Mouse (Mus musculus) natural killer cell, adult 2 months (primary cell): ENCODE measurements around the gene Gm47189.
A peak's percentile ranks its signal among the peaks of the same experiment; 100 is the strongest.
"Not testable (repeated sequence)": the region's sequence is repeated elsewhere in the genome, so short reads cannot be mapped to it uniquely, and the experiment has no call there.

ENCODE experiments used
- DNase-seq, 2 experiments: peaks; one replicate each; pipeline ENCODE4 v3.0.0; 2022; ENCODE audit warnings: low spot score in 2 of 2

Gene Gm47189

DNA sequence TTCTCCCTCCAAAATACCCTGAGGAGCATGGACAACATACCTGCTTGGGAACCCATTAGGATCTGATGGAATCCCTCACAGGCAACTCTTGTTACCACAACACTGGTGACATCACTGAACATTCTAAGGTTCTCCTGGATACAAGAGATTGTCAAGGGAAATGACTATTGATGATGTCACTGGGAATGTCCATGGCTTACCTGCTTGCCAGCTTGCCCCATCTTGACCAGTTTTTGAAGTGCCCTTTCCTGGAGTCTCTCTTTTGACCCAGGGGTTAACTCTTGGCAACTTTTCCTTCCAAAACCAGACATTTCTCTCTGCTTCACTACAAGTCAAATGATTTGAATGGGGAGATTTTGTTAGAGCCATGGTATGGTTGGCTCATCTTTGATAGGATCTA is at the start of gene Gm47189:
TSS of gene Gm47189 (minus strand) at position 101 of the 400 bp plus-strand sequence.
- DNase-seq: not testable (repeated sequence)

- DNase-seq: peak; percentile 0 to 1
These were observed 16.3 kb downstream of the Gm47189 start for GRCm38 (mm10) chr14:41755931-41756330.

- not testable (repeated sequence) for DNase-seq
These were observed 21.7 kb downstream of the Gm47189 start, which contains the start of gene Gm7929 for GRCm38 (mm10) chr14:41750514-41750913. TSS of gene Gm7929 (minus strand) at chr14:41750614.

DNA sequence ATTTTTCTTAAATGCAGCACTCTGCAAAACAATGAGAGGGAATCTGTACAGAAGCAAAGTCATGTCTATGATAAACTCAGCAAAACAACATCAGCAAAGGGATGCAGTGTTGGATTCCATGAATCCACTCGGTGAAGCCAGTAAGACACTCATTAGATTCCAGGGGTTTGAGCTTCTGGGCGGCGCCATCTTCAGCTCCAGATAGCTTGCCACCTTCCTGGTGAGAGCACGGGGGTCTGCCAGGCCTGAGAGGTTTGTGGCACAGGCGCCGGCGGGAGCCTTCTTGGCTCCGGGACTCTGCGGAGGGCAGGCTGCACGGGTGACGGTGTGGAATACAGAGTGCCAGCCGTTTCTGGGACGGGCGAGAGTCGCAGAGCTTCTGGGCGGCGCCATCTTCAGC is 48.8 kb downstream of the Gm47189 start:
- DNase-seq: not testable (repeated sequence)

- DNase-seq: not testable (repeated sequence)
These were observed 55.1 kb downstream of the Gm47189 start for GRCm38 (mm10) chr14:41717180-41717579.
